Mouse (Mus musculus) kidney, adult 2 months (tissue): ENCODE results near the gene Olfr353. TPM values are rescaled to one million over a fixed set of nuclear protein-coding genes. Genes with fewer than 3 reads are reported as not detected.

Experiments used
- DNase-seq: peaks from one replicate; pipeline ENCODE4 v3.0.0; 2021
- H3K27ac ChIP-seq: fragments of 200-500 bp; 2 replicates; pipeline ENCODE4 v1.5.1; 2012; ENCODE audit warnings: low read depth, low read length, control low read depth, inconsistent platforms; ENCODE audit not compliant: insufficient read depth
- H3K27me3 ChIP-seq: fragments of 200-500 bp; replicated peaks from 2 replicates; pipeline ENCODE4 v1.6.1; 2012; ENCODE audit warnings: mild to moderate bottlenecking, moderate library complexity, low read length, inconsistent platforms; ENCODE audit not compliant: control insufficient read depth, insufficient read depth
- H3K36me3 ChIP-seq: fragments of 200-500 bp; 2 replicates; pipeline ENCODE4 v1.6.1; 2012; ENCODE audit warnings: mild to moderate bottlenecking, moderate library complexity, low read length, inconsistent platforms; ENCODE audit not compliant: control insufficient read depth, insufficient read depth
- H3K4me1 ChIP-seq: fragments of 200-500 bp; 2 replicates; pipeline ENCODE4 v1.6.1; 2011; ENCODE audit warnings: low read length; ENCODE audit not compliant: control insufficient read depth, insufficient read depth
- H3K4me3 ChIP-seq: fragments of 200-500 bp; 2 replicates; pipeline ENCODE4 v1.5.1; 2011; ENCODE audit warnings: mild to moderate bottlenecking, low read depth, low read length, control low read depth; ENCODE audit not compliant: insufficient read depth
- CTCF ChIP-seq: fragments of 200-500 bp; conservative IDR thresholded peaks from 2 replicates; pipeline ENCODE4 v1.5.1; 2011; ENCODE audit warnings: low read depth, mild to moderate bottlenecking, control low read depth, low read length, moderate library complexity, mixed read lengths; ENCODE audit not compliant: insufficient read depth, insufficient read length
- POLR2A ChIP-seq: fragments of 200-500 bp; IDR thresholded peaks from one replicate; pipeline ENCODE4 v1.6.1; 2011; ENCODE audit warnings: low read depth, low read length, control low read depth
- WGBS: fragments of 180-500 bp; shearing (Covaris S2); methylation state at CpG from one replicate; pipeline ENCODE4 v1.1.7; 2018; 5-methylcytosine and 5-hydroxymethylcytosine counted together
- polyA plus RNA-seq: library from polyadenylated mRNA; depleted of rRNA; stranded (reverse); fragments of >200 nt; gene quantifications from 2 replicates; pipeline ENCODE4 v1.2.3, GENCODE M21; 2012; rRNA removed

Gene Olfr353
- not detected in 2 replicates for polyA plus RNA-seq

DNA sequence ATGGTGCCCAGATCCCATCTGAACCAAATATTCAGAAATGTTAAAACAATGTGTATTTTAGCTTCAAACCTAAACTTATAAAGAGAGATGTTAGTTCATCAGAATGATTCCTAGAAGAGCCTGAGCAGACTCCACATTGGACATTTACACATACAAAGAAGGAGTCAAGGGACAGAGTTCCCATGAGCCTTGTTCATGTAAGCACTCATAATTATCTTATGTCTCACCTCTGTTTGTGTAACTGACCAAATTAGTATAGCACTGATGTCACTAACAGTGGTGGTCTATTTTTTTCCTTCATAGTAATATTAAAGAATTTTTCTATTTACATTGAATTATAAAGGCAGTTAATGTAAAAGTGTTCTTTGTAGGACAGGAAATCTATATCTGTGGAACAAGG, at the start of gene Olfr353:
Gene Olfr353 (minus strand): TSS at position 101 of the 400 bp plus-strand sequence.
- Histone ChIP-seq H3K27me3 (no peaks in the 10 kb centered on the region), H3K4me3 (no peak within 1 kb of the TSS), H3K4me1 (no peaks in the 10 kb centered on the region), H3K27ac (no peak within 1 kb of the TSS), H3K36me3 (no peaks in the 10 kb centered on the region)
- DNase-seq, result no peak
- TF ChIP-seq POLR2A (no peak), CTCF (no peak)

DNA sequence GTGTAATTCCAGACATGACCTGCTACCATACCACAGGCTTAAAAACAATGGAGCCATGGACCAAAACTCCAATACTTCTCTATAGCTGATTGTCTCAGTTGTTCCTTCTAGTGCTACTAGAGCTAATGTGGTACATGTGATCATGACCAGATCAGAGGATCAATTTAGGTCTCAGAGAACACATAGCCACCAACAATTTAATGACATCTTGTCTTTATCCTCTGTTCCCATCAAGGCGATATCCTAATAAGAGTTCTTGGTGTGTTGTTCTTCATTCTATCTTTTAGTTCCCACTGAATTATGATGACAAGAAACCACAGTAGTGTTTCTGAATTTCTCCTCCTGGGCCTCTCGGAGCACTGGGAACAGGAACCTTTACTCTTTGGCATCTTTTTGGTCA, 44.1 kb upstream of the Olfr353 start, which contains the start of gene Olfr356:
Gene Olfr356 (plus strand): TSS at position 301 of the 400 bp plus-strand sequence.
- H3K27ac ChIP-seq, result no peak within 1 kb of the TSS
- 78% methylated on average over 2 of the region's 2 CpGs for WGBS
- no peaks in the 10 kb centered on the region for H3K27me3 ChIP-seq
- no peak for TF ChIP-seq POLR2A
- no peak for TF ChIP-seq CTCF
- no peak for DNase-seq
- H3K36me3 ChIP-seq, result no peaks in the 10 kb centered on the region
- no peaks in the 10 kb centered on the region for H3K4me1 ChIP-seq
- H3K4me3 ChIP-seq, result no peak within 1 kb of the TSS

DNA sequence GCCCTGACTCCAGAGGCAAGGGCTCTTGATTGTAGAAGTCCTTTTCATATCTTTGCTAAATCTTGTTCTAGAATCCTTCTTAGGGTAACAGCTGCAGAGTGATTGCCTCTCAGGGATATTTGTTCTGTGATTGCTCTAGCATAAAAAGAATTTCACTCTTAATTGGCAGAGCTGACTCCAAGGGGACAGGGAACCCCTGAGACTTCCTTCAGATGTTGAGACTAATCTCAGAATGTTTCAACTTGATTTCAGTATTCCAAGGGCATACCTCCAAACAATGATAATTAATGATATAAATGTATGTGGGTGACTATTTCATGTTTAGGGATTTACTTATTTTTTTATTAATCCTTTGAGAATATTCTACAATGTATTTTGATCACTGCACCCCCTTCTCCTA, 36.1 kb upstream of the Olfr353 start, which contains the start of gene Olfr355:
Gene Olfr355 (minus strand): TSS at position 101 of the 400 bp plus-strand sequence.
- Histone ChIP-seq H3K36me3 (no peaks in the 10 kb centered on the region), H3K4me3 (no peak within 1 kb of the TSS), H3K27ac (no peak within 1 kb of the TSS), H3K27me3 (no peaks in the 10 kb centered on the region), H3K4me1 (no peaks in the 10 kb centered on the region)
- DNase-seq, result no peak
- TF ChIP-seq POLR2A (no peak), CTCF (no peak)

DNA sequence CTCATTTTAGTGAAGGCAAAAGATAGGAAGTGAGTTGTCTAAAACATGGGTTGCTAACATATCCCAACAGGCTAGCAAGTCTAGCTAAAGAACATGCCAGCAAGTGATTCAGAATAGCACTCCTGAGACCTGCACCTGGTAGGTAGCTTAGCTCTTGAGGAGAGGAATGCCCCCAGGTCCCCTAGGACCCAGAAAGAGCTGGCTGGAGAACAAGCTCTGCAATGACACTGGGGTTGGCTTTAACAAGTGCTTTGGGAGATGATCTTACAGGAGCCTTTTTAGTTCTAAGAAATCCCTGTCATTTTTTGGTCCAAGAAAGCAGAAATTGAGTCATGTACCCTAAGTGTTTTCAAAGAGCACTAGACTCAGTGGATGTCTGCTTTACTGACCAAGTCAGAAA, 12.6 kb upstream of the Olfr353 start, which contains the start of gene Olfr354:
Gene Olfr354 (plus strand): TSS at position 301 of the 400 bp plus-strand sequence.
- no peak for TF ChIP-seq CTCF
- no peak for TF ChIP-seq POLR2A
- Histone ChIP-seq H3K36me3 (no peaks in the 10 kb centered on the region), H3K27ac (no peak within 1 kb of the TSS), H3K27me3 (no peaks in the 10 kb centered on the region), H3K4me3 (no peak within 1 kb of the TSS), H3K4me1 (no peaks in the 10 kb centered on the region)
- no peak for DNase-seq

DNA sequence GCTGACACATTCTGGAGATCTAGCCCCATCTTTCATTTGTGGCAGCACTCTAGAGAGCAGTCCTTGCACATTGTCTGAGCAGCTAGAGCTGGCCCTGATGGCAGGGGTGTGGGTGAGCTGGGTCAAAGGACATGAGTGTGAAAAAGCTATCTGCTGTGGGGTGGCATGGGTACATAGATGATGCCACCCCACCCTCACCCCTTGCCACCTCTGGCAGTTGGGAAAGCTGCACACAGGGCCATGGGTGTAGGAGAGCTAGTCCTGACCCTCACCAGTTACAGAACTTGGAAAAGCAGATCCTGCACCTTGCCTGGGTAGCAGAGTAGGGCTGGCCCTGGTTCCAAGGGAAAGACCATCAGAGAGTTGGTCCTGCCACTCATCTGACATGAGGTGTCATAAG, 4.4 kb upstream of the Olfr353 start:
- H3K36me3 ChIP-seq, result no peaks in the 10 kb centered on the region
- no peak overlapping the region for H3K4me3 ChIP-seq
- DNase-seq, result no peak
- H3K4me1 ChIP-seq, result no peaks in the 10 kb centered on the region
- H3K27ac ChIP-seq, result no peak overlapping the region
- no peaks in the 10 kb centered on the region for H3K27me3 ChIP-seq
- TF ChIP-seq POLR2A (no peak), CTCF (no peak)

DNA sequence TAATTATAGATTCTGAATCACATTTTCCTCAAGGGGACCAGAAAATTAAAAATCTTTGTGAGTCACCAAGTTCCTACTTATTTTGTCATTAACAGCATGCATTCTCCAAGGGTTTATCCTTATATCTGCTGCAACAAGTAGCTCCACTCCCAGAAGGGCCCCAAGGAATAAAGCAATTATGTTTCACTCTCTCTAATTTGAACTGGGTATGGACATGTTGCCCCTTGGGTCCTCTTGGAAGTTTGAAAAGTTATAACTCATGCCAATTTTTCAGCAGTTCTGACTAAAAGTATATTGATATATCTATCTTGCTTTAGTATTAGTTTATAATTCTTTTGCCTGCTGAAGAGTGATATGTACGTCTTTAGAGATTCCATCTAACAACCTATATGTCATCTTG, 24.6 kb downstream of the Olfr353 start, which contains the start of gene Olfr352:
Gene Olfr352 (plus strand): TSS at position 301 of the 400 bp plus-strand sequence.
- TF ChIP-seq CTCF (no peak), POLR2A (no peak)
- no peak within 1 kb of the TSS for H3K4me3 ChIP-seq
- no peaks in the 10 kb centered on the region for H3K4me1 ChIP-seq
- no peaks in the 10 kb centered on the region for H3K36me3 ChIP-seq
- WGBS, result 79% methylated on average over 1 of the region's 1 CpGs
- no peak for DNase-seq
- no peak within 1 kb of the TSS for H3K27ac ChIP-seq
- no peaks in the 10 kb centered on the region for H3K27me3 ChIP-seq

DNA sequence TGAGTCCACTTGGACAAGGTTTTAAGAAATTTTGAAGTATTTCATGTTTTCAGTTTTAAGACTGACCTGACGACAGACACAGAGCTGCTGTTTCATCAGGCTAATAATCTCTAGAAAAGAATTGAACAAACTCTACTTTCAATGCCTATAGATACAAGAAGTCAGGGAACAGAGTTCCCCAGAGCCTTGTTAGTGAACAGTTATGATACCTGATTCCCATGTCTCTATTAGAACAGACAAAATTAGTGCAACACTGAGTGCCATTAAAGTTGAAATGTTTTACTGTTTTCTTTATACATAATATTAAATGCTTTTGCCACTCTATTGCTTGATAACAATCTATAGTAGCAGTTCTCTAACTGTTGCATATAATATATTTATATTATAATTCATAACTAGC, 30.2 kb downstream of the Olfr353 start, which contains the start of gene Olfr351:
Gene Olfr351 (minus strand): TSS at position 101 of the 400 bp plus-strand sequence.
- no peaks in the 10 kb centered on the region for H3K27me3 ChIP-seq
- WGBS, result 81% methylated on average over 1 of the region's 1 CpGs

DNA sequence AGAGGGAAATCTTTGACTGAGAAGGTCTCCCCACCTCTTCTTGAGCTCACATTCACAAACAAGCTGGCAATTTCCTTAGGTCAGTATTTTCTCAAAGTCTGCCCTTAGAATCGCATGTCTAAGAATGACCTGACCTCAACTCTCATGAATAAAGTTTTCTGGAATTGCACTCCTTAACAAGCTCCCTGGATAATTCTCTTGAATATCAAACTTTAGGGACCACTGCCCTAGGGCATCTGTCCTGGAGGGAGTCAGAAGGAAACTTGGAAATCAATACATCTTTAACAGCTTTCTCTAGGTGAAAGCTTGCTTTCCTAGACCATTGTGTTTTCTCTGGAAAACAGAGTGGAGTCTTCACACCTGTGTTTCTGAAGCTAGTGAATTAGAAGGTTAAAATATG, 46.7 kb downstream of the Olfr353 start, which contains the start of gene Olfr350:
Gene Olfr350 (plus strand): TSS at position 301 of the 400 bp plus-strand sequence.
- Histone ChIP-seq H3K27ac (no peak within 1 kb of the TSS), H3K36me3 (no peaks in the 10 kb centered on the region), H3K4me1 (no peaks in the 10 kb centered on the region), H3K4me3 (no peak within 1 kb of the TSS), H3K27me3 (no peaks in the 10 kb centered on the region)
- WGBS, result 87% methylated on average over 1 of the region's 1 CpGs
- TF ChIP-seq POLR2A, result no peak
- no peak for TF ChIP-seq CTCF
- DNase-seq, result no peak

More for the DNA sequence above, 30.2 kb downstream of the Olfr353 start, which contains the start of gene Olfr351:
- Histone ChIP-seq H3K4me3 (no peak within 1 kb of the TSS), H3K4me1 (no peaks in the 10 kb centered on the region), H3K27ac (no peak within 1 kb of the TSS), H3K36me3 (no peaks in the 10 kb centered on the region)
- no peak for TF ChIP-seq CTCF
- TF ChIP-seq POLR2A, result no peak
- no peak for DNase-seq

Other genes with a start within 250 kb of the Olfr353 start
- gene Olfr346, start 207.1 kb downstream of the Olfr353 start, polyA plus RNA-seq, result not detected in 2 replicates
- gene Olfr347, start 161.0 kb downstream of the Olfr353 start, polyA plus RNA-seq, result not detected in 2 replicates
- not detected in 2 replicates for gene Olfr348, start 108.7 kb downstream of the Olfr353 start, polyA plus RNA-seq
- not detected in 2 replicates for gene Olfr50, start 102.4 kb downstream of the Olfr353 start, polyA plus RNA-seq
- gene Olfr3, start 75.9 kb downstream of the Olfr353 start, polyA plus RNA-seq, result not detected in 2 replicates
- not detected in 2 replicates for gene Olfr350, start 46.6 kb downstream of the Olfr353 start, polyA plus RNA-seq
- not detected in 2 replicates for gene Olfr351, start 30.3 kb downstream of the Olfr353 start, polyA plus RNA-seq
- gene Olfr352, start 24.5 kb downstream of the Olfr353 start, polyA plus RNA-seq, result not detected in 2 replicates
- not detected in 2 replicates for gene Olfr354, start 12.7 kb upstream of the Olfr353 start, polyA plus RNA-seq
- not detected in 2 replicates for gene Olfr355, start 36.0 kb upstream of the Olfr353 start, polyA plus RNA-seq
- gene Olfr356, start 44.2 kb upstream of the Olfr353 start, polyA plus RNA-seq, result not detected in 2 replicates
- gene Olfr357, start 100.9 kb upstream of the Olfr353 start, polyA plus RNA-seq, result not detected in 2 replicates
- not detected in 2 replicates for gene Olfr358, start 116.4 kb upstream of the Olfr353 start, polyA plus RNA-seq
- gene Olfr360, start 172.8 kb upstream of the Olfr353 start, polyA plus RNA-seq, result not detected in 2 replicates
- gene Olfr361, start 196.4 kb upstream of the Olfr353 start, polyA plus RNA-seq, result not detected in 2 replicates
- gene Olfr362, start 225.0 kb upstream of the Olfr353 start, polyA plus RNA-seq, result not detected in 2 replicates
- gene Olfr364-ps1, start 246.4 kb upstream of the Olfr353 start, polyA plus RNA-seq, result not detected in 2 replicates